14 mouse cellular contexts compared by ENCODE assay signal in genomic region chr17:53627497-53627896, GRCm38 (mm10).
DNase-seq lines count a peak whose midpoint lies in the region; ATAC-seq and TF ChIP-seq lines count a peak whose summit lies in the region.
"Had no signal": no experiment of that assay in that cellular context is flagged by ENCODE, and none has a peak within 500 bp of the region (broad histone marks: within the 10 kb centered on the region; RNA-seq: fewer than 3 reads in every experiment).

No protein-coding gene starts in this region.

- no peak overlapping the region for H3K4me2 ChIP-seq in midbrain, embryonic 16.5 days (ENCODE audit: low read length)
- H3K4me2 ChIP-seq in midbrain, embryonic 13.5 days (replicated peaks) = no peak overlapping the region
- H3K4me2 ChIP-seq: embryonic facial prominence, embryonic 12.5 days; limb, embryonic 15.5 days; midbrain, embryonic 11.5 days had no signal

- intact Hi-C loops in gastrocnemius, adult 2 months (cut with DNase I) = no loop called here

- ATAC-seq in midbrain, embryonic 16.5 days = no peak
- ATAC-seq in midbrain, embryonic 13.5 days = no peak
- ATAC-seq: CD4-positive, CD25-positive, alpha-beta regulatory T cell, adult 4 months; hindbrain, postnatal 0 days had no signal

- no peaks in the 10 kb centered on the region for H3K27me3 ChIP-seq in midbrain, embryonic 16.5 days (ENCODE audit: control insufficient read depth, insufficient read depth, low read depth, low read length)
- H3K27me3 ChIP-seq in midbrain, embryonic 13.5 days = no peaks in the 10 kb centered on the region
- H3K27me3 ChIP-seq: embryonic facial prominence, embryonic 12.5 days; limb, embryonic 15.5 days had no signal

- no peak for TF ChIP-seq CTCF in gastrocnemius, adult 2 months (IDR thresholded peaks at IDR 0.05)

- H3K36me3 ChIP-seq in midbrain, embryonic 16.5 days (ENCODE audit: control insufficient read depth, insufficient read depth, low read length) = peaks cover 3% of the 10 kb centered on the region; the same call in 1 of the 2 replicates
- H3K36me3 ChIP-seq in midbrain, embryonic 13.5 days = peaks cover 18% of the 10 kb centered on the region
- H3K36me3 ChIP-seq: embryonic facial prominence, embryonic 12.5 days had no signal

- DNase-seq in gastrocnemius, adult 2 months = peak; percentile 41
- no peak for DNase-seq in gastrocnemius, postnatal 10 days
- peak; percentile 26 for DNase-seq in lung, postnatal 36 days
- DNase-seq in lung, postnatal 10 days = no peak
- DNase-seq in kidney, adult 9 months = peak; percentile 40
- DNase-seq: right cerebral cortex, postnatal 25 days; thymus, adult 18-20 months had no signal

- H3K9me3 ChIP-seq in midbrain, embryonic 16.5 days (replicated peaks; ENCODE audit: control insufficient read depth, low read length, poor library complexity, severe bottlenecking) = no peaks in the 10 kb centered on the region
- H3K9me3 ChIP-seq in midbrain, embryonic 13.5 days = no peaks in the 10 kb centered on the region
- H3K9me3 ChIP-seq: embryonic facial prominence, embryonic 12.5 days; limb, embryonic 15.5 days had no signal

- H3K27ac ChIP-seq in gastrocnemius, adult 2 months = peak overlapping the region; percentile 24; the same call in 1 of the 2 replicates
- no peak overlapping the region for H3K27ac ChIP-seq in midbrain, embryonic 16.5 days (ENCODE audit: low read length)
- H3K27ac ChIP-seq in midbrain, embryonic 13.5 days = no peak overlapping the region
- H3K27ac ChIP-seq: embryonic facial prominence, embryonic 12.5 days; hindbrain, postnatal 0 days; limb, embryonic 15.5 days had no signal

- no peaks in the 10 kb centered on the region for H3K4me1 ChIP-seq in midbrain, embryonic 16.5 days (ENCODE audit: control insufficient read depth, insufficient read depth, low read length)
- H3K4me1 ChIP-seq in midbrain, embryonic 13.5 days (replicated peaks) = no peaks in the 10 kb centered on the region
- H3K4me1 ChIP-seq: embryonic facial prominence, embryonic 12.5 days; limb, embryonic 15.5 days had no signal

- H3K9ac ChIP-seq in midbrain, embryonic 16.5 days (ENCODE audit: low read depth, low read length) = no peak overlapping the region
- no peak overlapping the region for H3K9ac ChIP-seq in midbrain, embryonic 13.5 days (replicated peaks)
- H3K9ac ChIP-seq: embryonic facial prominence, embryonic 12.5 days; limb, embryonic 15.5 days had no signal

- WGBS in midbrain, embryonic 16.5 days = 89% methylated on average over 4 of the region's 4 CpGs
- 91% methylated on average over 4 of the region's 4 CpGs for WGBS in midbrain, embryonic 13.5 days

- H3K4me3 ChIP-seq in gastrocnemius, adult 2 months = no peak overlapping the region
- no peak overlapping the region for H3K4me3 ChIP-seq in midbrain, embryonic 16.5 days (ENCODE audit: low read depth, low read length)
- no peak overlapping the region for H3K4me3 ChIP-seq in midbrain, embryonic 13.5 days (replicated peaks)
- H3K4me3 ChIP-seq: embryonic facial prominence, embryonic 12.5 days; limb, embryonic 15.5 days had no signal

Comparison
In these comparisons a context has a peak if more than half of its experiments do, and no peak if none do; other contexts are left out.
1. DNase-seq: peak in gastrocnemius, adult 2 months (single experiment), lung, postnatal 36 days (single experiment) and kidney, adult 9 months (single experiment); none in gastrocnemius, postnatal 10 days (single experiment) and lung, postnatal 10 days (single experiment).